Mouse (Mus musculus): ENCODE results near the gene Dcp1a.

Dcp1a gene

GRCm38 (mm10) chr14:30560803-30561389 lies 81.6 kb downstream of the Dcp1a start:
- no peak for DNase-seq (ENCODE audit: low spot score)

- DNase-seq (ENCODE audit: low spot score), result no peak
These were observed 82.3 kb downstream of the Dcp1a start for GRCm38 (mm10) chr14:30561470-30562187.

GRCm38 (mm10) chr14:30562343-30562742 lies 83.0 kb downstream of the Dcp1a start:
- no peak for DNase-seq (ENCODE audit: low spot score)

- no peak for DNase-seq (ENCODE audit: low spot score)
These were observed 85.1 kb downstream of the Dcp1a start for GRCm38 (mm10) chr14:30564451-30564850.

- no peak for DNase-seq (ENCODE audit: low spot score)
These were observed 87.0 kb downstream of the Dcp1a start for GRCm38 (mm10) chr14:30566317-30566716.

GRCm38 (mm10) chr14:30568016-30568415 lies 88.7 kb downstream of the Dcp1a start:
- no peak for DNase-seq (ENCODE audit: low spot score)

GRCm38 (mm10) chr14:30570303-30570702 lies 91.0 kb downstream of the Dcp1a start:
- no peak for DNase-seq (ENCODE audit: low spot score)

GRCm38 (mm10) chr14:30572253-30572652 lies 92.9 kb downstream of the Dcp1a start:
- DNase-seq (ENCODE audit: low spot score), result no peak

GRCm38 (mm10) chr14:30573235-30573634 lies 93.9 kb downstream of the Dcp1a start:
- DNase-seq (ENCODE audit: low spot score), result no peak

GRCm38 (mm10) chr14:30573983-30574584 lies 94.7 kb downstream of the Dcp1a start:
- peak; percentile 64 for DNase-seq (ENCODE audit: low spot score)

- DNase-seq (ENCODE audit: low spot score), result no peak
These were observed 96.5 kb downstream of the Dcp1a start for GRCm38 (mm10) chr14:30575791-30576190.

- DNase-seq (ENCODE audit: low spot score), result no peak
These were observed 96.9 kb downstream of the Dcp1a start for GRCm38 (mm10) chr14:30576260-30576659.

All from left cerebral cortex, adult 11 months (tissue).